Mouse (Mus musculus): ENCODE data around the gene Itgae. TPM values are rescaled to one million over a fixed set of nuclear protein-coding genes. Genes with fewer than 3 reads are reported as not detected.

Gene Itgae
- total RNA-seq, 2 experiments from 2014 or later = 0.11 to 0.15 TPM

Other genes with a start within 250 kb of the Itgae start
- gene Atp2a3, start 129.4 kb upstream of the Itgae start, total RNA-seq (2021) = 10 to 100 TPM in 1 of 2 experiments, 1 to 10 TPM in 1; 7.2 to 12.9 TPM
- gene P2rx1, start 91.5 kb upstream of the Itgae start, total RNA-seq (2021) = 1 to 10 TPM in 1 of 2 experiments, under 1 TPM in 1; 0.31 to 1.6 TPM
- 1 to 10 TPM in 1 of 2 experiments, under 1 TPM in 1; 1.00 to 1.2 TPM for gene Camkk1, start 71.6 kb upstream of the Itgae start, total RNA-seq (2021)
- 1 to 10 TPM; 2.8 to 3.1 TPM for gene Ncbp3, start 42.8 kb upstream of the Itgae start, total RNA-seq (2021)
- under 1 TPM; 0.10 to 0.38 TPM for gene Haspin, start 47.7 kb downstream of the Itgae start, total RNA-seq (2021)
- 1 to 10 TPM; 8.7 to 9.7 TPM for gene P2rx5, start 69.8 kb downstream of the Itgae start, total RNA-seq (2021)
- 10 to 100 TPM; 77.8 to 87.8 TPM for gene Emc6, start 86.5 kb downstream of the Itgae start, total RNA-seq (2021)
- 10 to 100 TPM; 10.1 to 15.2 TPM for gene Tax1bp3, start 86.5 kb downstream of the Itgae start, total RNA-seq (2021)
- 1 to 10 TPM; 5.6 to 7.4 TPM for gene Ctns, start 108.5 kb downstream of the Itgae start, total RNA-seq (2021)
- gene Shpk, start 108.9 kb downstream of the Itgae start, total RNA-seq (2021) = 1 to 10 TPM in 1 of 2 experiments, under 1 TPM in 1; 0.59 to 1.0 TPM
- gene Trpv1, start 143.7 kb downstream of the Itgae start, total RNA-seq (2021) = under 1 TPM in 1 of 2 experiments, not detected in 1; 0.21 TPM
- under 1 TPM in 1 of 2 experiments, not detected in 1; 0.05 TPM for gene Trpv3, start 176.8 kb downstream of the Itgae start, total RNA-seq (2021)
- gene Aspa, start 239.0 kb downstream of the Itgae start, total RNA-seq (2021) = 1 to 10 TPM; 1.8 to 4.8 TPM
- gene Gm49340, start 239.2 kb downstream of the Itgae start, total RNA-seq (2021) = not detected
- not detected for gene Spata22, start 239.2 kb downstream of the Itgae start, total RNA-seq (2021)